9 mouse cellular contexts compared by ENCODE assay signal in the genomic region with DNA sequence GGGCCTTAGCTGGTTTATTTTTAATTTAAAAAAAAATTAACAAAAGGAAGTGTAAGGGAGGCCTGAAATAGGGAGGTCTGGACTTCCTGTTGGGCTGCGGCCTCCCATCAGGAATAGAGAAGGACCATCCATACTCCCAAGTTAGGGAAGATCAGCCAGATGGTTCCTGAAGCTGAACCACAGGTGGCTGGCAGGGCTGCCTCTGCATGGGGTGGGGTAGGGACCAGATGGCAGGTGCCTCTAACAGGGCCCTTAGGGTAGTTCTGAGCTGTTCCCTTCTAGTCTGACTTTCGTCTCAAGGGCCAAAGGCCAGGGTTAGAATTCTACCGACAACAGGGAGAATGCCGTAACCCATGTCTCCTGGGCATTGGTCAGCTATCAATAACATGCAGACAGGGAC. TPM values are rescaled to one million over a fixed set of nuclear protein-coding genes. Genes with fewer than 3 reads are reported as not detected.
DNase-seq lines count a peak whose midpoint lies in the region; ATAC-seq and TF ChIP-seq lines count a peak whose summit lies in the region.
"Had no signal": no experiment of that assay in that cellular context is flagged by ENCODE, and none has a peak within 500 bp of the region (broad histone marks: within the 10 kb centered on the region; RNA-seq: fewer than 3 reads in every experiment).

No protein-coding gene starts in this region.

- peaks cover 9% of the 10 kb centered on the region for H3K4me1 ChIP-seq in kidney, adult 2 months (ENCODE audit: control insufficient read depth, insufficient read depth, low read length)
- peaks cover 29% of the 10 kb centered on the region for H3K4me1 ChIP-seq in forebrain, embryonic 15.5 days
- H3K4me1 ChIP-seq in liver, postnatal 0 days (ENCODE audit: insufficient read depth), result peaks cover 14% of the 10 kb centered on the region

- TF ChIP-seq POLR2A in kidney, adult 2 months (IDR thresholded peaks at IDR 0.05; ENCODE audit: low read depth, low read length), result no peak

- no peak overlapping the region for H3K9ac ChIP-seq in forebrain, embryonic 15.5 days (replicated peaks)
- H3K9ac ChIP-seq in liver, postnatal 0 days (replicated peaks), result no peak overlapping the region

- no peaks in the 10 kb centered on the region for H3K27me3 ChIP-seq in kidney, adult 2 months (replicated peaks; ENCODE audit: control insufficient read depth, insufficient read depth, low read length)
- H3K27me3 ChIP-seq in forebrain, embryonic 15.5 days, result peaks cover 21% of the 10 kb centered on the region; the same call in 1 of the 2 replicates
- peaks cover 27% of the 10 kb centered on the region for H3K27me3 ChIP-seq in liver, postnatal 0 days (ENCODE audit: insufficient read depth, low read length)

- no peak for TF ChIP-seq EP300 in liver, postnatal 0 days (IDR thresholded peaks at IDR 0.05; ENCODE audit: low read depth)

- no peak for TF ChIP-seq CTCF in kidney, adult 2 months (conservative IDR thresholded peaks at IDR 0.05; ENCODE audit: insufficient read depth, insufficient read length, low read depth, low read length)
- no peak for TF ChIP-seq CTCF in liver, postnatal 0 days (IDR thresholded peaks at IDR 0.05; ENCODE audit: low read depth)

- DNase-seq in kidney, adult 2 months, result no peak
- DNase-seq in kidney, adult 11 months, result no peak
- DNase-seq in cerebellum, adult 11-12 months, result peak; percentile 94
- DNase-seq in liver, postnatal 0 days, result no peak
- no peak for DNase-seq in frontal cortex, postnatal 10 days (ENCODE audit: low spot score in 2 of 2)
- DNase-seq in adrenal gland, postnatal 36 days, result no peak
- no peak for DNase-seq in right cerebral cortex, postnatal 4 days
- DNase-seq: lung, adult 18-20 months had no signal

- no peak overlapping the region for H3K27ac ChIP-seq in kidney, adult 2 months (ENCODE audit: insufficient read depth, low read depth, low read length)
- no peak overlapping the region for H3K27ac ChIP-seq in forebrain, embryonic 15.5 days (replicated peaks)
- H3K27ac ChIP-seq in liver, postnatal 0 days (ENCODE audit: low read depth), result no peak overlapping the region

- peak overlapping the region; percentile 60; the same call in 1 of the 2 replicates for H3K4me2 ChIP-seq in forebrain, embryonic 15.5 days (replicated peaks)
- peak overlapping the region; percentile 71; the same call in 1 of the 2 replicates for H3K4me2 ChIP-seq in liver, postnatal 0 days (ENCODE audit: low read depth, low read length)

- H3K36me3 ChIP-seq in kidney, adult 2 months (ENCODE audit: control insufficient read depth, insufficient read depth, low read length), result peaks cover 4% of the 10 kb centered on the region
- no peaks in the 10 kb centered on the region for H3K36me3 ChIP-seq in forebrain, embryonic 15.5 days
- H3K36me3 ChIP-seq in liver, postnatal 0 days (replicated peaks; ENCODE audit: insufficient read depth, low read length), result no peaks in the 10 kb centered on the region

- H3K9me3 ChIP-seq in forebrain, embryonic 15.5 days, result no peaks in the 10 kb centered on the region
- H3K9me3 ChIP-seq in liver, postnatal 0 days (ENCODE audit: low read length), result no peaks in the 10 kb centered on the region

- no peak for ATAC-seq in forebrain, embryonic 15.5 days (replicated peaks)
- ATAC-seq in liver, postnatal 0 days, result no peak

- 47% methylated on average over 4 of the region's 4 CpGs for WGBS in kidney, adult 2 months
- WGBS in forebrain, embryonic 15.5 days, result 85% methylated on average over 4 of the region's 4 CpGs
- WGBS in liver, postnatal 0 days (ENCODE audit: insufficient replicate concordance), result 83% methylated on average over 4 of the region's 4 CpGs

- H3K4me3 ChIP-seq in kidney, adult 2 months (ENCODE audit: insufficient read depth, low read depth, low read length), result peak overlapping the region; percentile 68
- H3K4me3 ChIP-seq in forebrain, embryonic 15.5 days, result peak overlapping the region; percentile 48; the same call in 1 of the 2 replicates
- no peak overlapping the region; the same call in 1 of the 2 replicates for H3K4me3 ChIP-seq in liver, postnatal 0 days (ENCODE audit: low read depth, low read length)

RNA-seq across cellular contexts. Expression of gene Selenom, which starts 1.2 kb away (rescaled TPM):
- polyA plus RNA-seq in kidney, adult 2 months (2012; rRNA removed), result 136 and 163 TPM in 2 replicates
- 41.6 and 44.2 TPM in 2 replicates for polyA plus RNA-seq in forebrain, embryonic 15.5 days (2015; fragmentation: Nextera tagmentation; extraction: Ambion mirVana)
- polyA plus RNA-seq in liver, postnatal 0 days (2015; fragmentation: Nextera tagmentation; extraction: Ambion mirVana), result 9.9 and 11.7 TPM in 2 replicates
- 10 to 100 TPM; 32.7 to 34.8 TPM for total RNA-seq in adrenal gland, postnatal 36 days (2021)

RNA-seq across cellular contexts. Expression of gene Inpp5j, which starts 11.0 kb away (rescaled TPM):
- 24.0 and 28.0 TPM in 2 replicates for polyA plus RNA-seq in kidney, adult 2 months (2012; rRNA removed)
- polyA plus RNA-seq in forebrain, embryonic 15.5 days (2015; fragmentation: Nextera tagmentation; extraction: Ambion mirVana), result 1.8 and 2.7 TPM in 2 replicates
- polyA plus RNA-seq in liver, postnatal 0 days (2015; fragmentation: Nextera tagmentation; extraction: Ambion mirVana), result 0.83 and 0.86 TPM in 2 replicates
- under 1 TPM; 0.66 to 0.76 TPM for total RNA-seq in adrenal gland, postnatal 36 days (2021)

RNA-seq across cellular contexts. Expression of gene Smtn, which starts 24.8 kb away (rescaled TPM):
- polyA plus RNA-seq in kidney, adult 2 months (2012; rRNA removed), result 52.3 and 57.2 TPM in 2 replicates
- polyA plus RNA-seq in forebrain, embryonic 15.5 days (2015; fragmentation: Nextera tagmentation; extraction: Ambion mirVana), result 17.7 and 18.5 TPM in 2 replicates
- 8.4 and 8.9 TPM in 2 replicates for polyA plus RNA-seq in liver, postnatal 0 days (2015; fragmentation: Nextera tagmentation; extraction: Ambion mirVana)
- 10 to 100 TPM; 44.9 to 71.7 TPM for total RNA-seq in adrenal gland, postnatal 36 days (2021)

RNA-seq across cellular contexts. Expression of gene Pla2g3, which starts 27.6 kb away (rescaled TPM):
- polyA plus RNA-seq in kidney, adult 2 months (2012; rRNA removed), result 0.19 and 0.27 TPM in 2 replicates
- polyA plus RNA-seq in forebrain, embryonic 15.5 days (2015; fragmentation: Nextera tagmentation; extraction: Ambion mirVana), result 0.39 and 0.72 TPM in 2 replicates
- 0.07 TPM in 1 of 2 replicates, not detected in the other for polyA plus RNA-seq in liver, postnatal 0 days (2015; fragmentation: Nextera tagmentation; extraction: Ambion mirVana)
- total RNA-seq in adrenal gland, postnatal 36 days (2021), result under 1 TPM in 1 of 2 experiments, not detected in 1; 0.20 TPM
